Mouse (Mus musculus): Measurements from ENCODE around the gene Npc1l1.

DNA sequence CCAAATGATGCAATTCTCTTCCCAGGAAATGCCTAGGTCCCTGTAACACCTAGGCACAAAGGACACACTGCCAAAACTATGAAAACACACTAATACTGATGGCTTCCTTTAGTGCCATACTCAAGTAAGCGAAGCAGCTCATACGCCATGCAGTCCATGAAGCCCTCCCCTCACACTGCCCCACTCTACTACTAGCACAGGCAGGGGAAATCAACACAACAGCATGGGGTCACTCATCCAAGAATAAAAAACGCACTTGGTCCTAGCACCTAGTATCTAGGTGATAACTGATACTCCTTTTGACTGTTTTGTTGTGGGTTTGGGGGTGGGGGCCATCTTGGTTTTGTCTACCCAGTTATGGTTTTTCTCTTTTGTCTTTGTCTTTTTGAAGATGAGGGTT is 42.5 kb downstream of the Npc1l1 start:
- TF ChIP-seq POLR2A (IDR thresholded peaks at IDR 0.05; ENCODE audit: control insufficient read depth, extremely low read depth, insufficient read depth, low read length, poor library complexity) (no peak), CTCF (IDR thresholded peaks at IDR 0.05; ENCODE audit: borderline replicate concordance, control insufficient read depth, extremely low read depth, insufficient read depth, low read length, poor library complexity) (no peak)

Data from thymus, adult 2 months (tissue).